Mouse (Mus musculus): ENCODE results near the gene Hint3.
"Not testable (repeated sequence)": the region's sequence is repeated elsewhere in the genome, so short reads cannot be mapped to it uniquely, and the experiment has no call there.

GRCm38 (mm10) chr10:30628444-30628843 lies 988 bp downstream of the Hint3 start:
- not testable (repeated sequence) for TF ChIP-seq MAX (IDR thresholded peaks at IDR 0.05; ENCODE audit: low read depth); MYOG (IDR thresholded peaks at IDR 0.05; ENCODE audit: control insufficient read depth in 1 of 3, insufficient read depth in 1 of 3, insufficient read length in 2 of 3, low read depth in 2 of 3); POLR2A (IDR thresholded peaks at IDR 0.05; ENCODE audit: insufficient read length, low read depth); POLR2AphosphoS2 (IDR thresholded peaks at IDR 0.05; ENCODE audit: insufficient read length, low read depth); E2F4 (IDR thresholded peaks at IDR 0.05; ENCODE audit: insufficient read depth)
